Mouse (Mus musculus): ENCODE measurements around the gene Qrfpr.

The Qrfpr gene

GRCm38 (mm10) chr3:36221743-36222682 lies at the start of gene Qrfpr:
Gene Qrfpr (minus strand): TSS chr3:36222313.
- peak; percentile 56 for DNase-seq (ENCODE audit: low spot score in 2 of 2)

GRCm38 (mm10) chr3:36263873-36264272 lies 41.8 kb upstream of the Qrfpr start:
- peak; percentile 24 to 28 for DNase-seq (ENCODE audit: low spot score in 2 of 2)

DNA sequence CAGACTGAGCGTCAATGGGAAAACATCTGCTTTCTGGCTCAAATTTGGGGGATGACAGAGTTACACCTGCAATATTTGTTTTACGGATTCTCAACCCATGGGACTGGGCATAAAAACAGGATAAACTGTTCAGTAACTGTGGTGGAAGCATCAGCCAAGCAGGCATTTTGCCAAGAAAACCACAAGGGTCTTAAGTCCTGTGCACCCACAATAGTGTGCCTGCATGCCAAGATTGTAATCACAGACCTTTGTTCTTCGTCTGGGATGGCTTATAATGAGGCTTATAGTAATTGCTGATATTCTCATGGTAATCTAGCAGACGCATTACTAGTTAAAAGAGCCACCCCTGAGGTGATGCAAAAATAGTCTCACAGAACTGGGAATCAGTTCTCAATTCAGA lies 41.2 kb upstream of the Qrfpr start:
- no peak for DNase-seq (ENCODE audit: low spot score in 2 of 2)

GRCm38 (mm10) chr3:36250585-36250984 lies 28.5 kb upstream of the Qrfpr start:
- DNase-seq (ENCODE audit: low spot score in 2 of 2): no peak

DNA sequence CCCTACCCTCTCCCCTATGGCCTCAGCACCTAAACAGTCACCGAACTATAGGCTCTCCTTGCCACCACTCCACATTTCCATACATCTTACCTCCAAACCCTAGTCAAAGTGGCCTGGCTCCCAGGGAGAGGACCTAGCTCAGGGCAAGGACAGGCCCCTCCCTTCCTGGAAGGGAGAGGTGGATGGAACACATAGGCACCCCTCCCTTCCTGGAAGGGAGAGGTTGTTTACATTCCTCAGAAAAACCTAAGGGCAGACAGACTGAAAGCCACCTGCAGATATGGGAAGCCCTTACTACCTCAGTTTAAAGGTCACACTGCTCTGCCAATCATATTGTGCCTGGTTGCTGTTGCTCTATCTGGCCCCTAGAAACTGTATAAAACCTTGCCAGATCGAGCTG lies 26.3 kb upstream of the Qrfpr start:
- DNase-seq (ENCODE audit: low spot score in 2 of 2): no peak

DNA sequence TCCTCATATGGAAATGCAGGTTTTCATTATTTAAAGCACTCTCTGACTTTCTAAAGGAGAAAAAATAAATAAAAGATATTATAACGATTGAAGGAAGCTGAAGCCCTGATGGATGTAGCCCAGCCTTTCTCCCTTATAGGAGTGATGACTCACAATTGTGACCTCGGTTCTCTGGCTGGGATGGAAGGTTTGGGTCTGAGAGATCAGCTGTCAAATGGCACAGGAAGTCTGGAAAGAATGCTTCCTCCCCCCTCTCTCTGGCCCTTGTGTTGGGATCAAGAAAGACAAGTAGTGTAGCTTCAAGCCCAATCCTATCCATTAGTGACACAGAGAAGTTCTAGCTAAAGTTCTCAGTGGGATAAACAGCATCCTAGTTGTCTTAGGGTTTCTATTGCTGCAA lies 7.8 kb upstream of the Qrfpr start:
- DNase-seq (ENCODE audit: low spot score in 2 of 2): no peak

- no peak for DNase-seq (ENCODE audit: low spot score in 2 of 2)
Observed at GRCm38 (mm10) chr3:36227246-36227645, 5.1 kb upstream of the Qrfpr start.

DNA sequence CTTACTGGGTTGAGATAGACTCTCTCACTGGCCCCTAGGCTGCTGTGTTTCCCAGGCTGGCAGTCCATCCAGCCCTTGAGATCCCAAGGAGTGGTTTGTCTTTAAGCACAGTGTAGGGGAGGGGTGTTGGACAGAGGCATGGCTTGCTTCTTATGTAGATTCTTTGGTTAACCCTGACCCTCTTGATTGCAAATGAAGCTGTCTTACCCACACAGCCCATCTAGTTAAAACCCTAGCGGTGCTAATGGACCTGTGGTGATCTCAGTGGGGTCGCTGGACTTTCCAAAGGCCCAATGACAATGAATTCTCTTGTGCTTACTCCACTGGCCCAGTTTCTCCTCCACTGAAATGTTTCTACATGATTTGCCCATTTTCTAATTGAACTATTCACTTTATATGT lies 1.2 kb upstream of the Qrfpr start:
- no peak for DNase-seq (ENCODE audit: low spot score in 2 of 2)

DNA sequence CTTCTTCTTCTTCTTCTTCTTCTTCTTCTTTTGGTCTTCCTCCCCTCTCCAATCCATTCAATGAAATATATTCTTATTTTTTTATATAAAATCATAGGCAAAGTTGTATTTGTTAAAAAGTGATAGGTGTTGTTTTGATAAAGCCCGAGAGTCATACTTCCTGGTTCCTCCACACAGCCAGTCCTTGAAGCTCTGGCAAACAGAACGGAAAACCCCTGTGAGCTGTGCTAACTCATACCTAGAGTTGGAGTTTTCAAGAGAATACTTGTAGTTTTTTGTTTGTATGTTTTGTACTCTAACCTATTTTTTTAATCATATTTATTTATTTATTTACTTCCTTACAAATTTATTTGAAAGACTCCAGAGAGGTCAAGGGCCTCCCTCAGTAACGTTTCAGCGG lies 9.4 kb downstream of the Qrfpr start:
- no peak for DNase-seq (ENCODE audit: low spot score in 2 of 2)

GRCm38 (mm10) chr3:36210939-36211338 lies 11.2 kb downstream of the Qrfpr start:
- no peak for DNase-seq (ENCODE audit: low spot score in 2 of 2)

DNA sequence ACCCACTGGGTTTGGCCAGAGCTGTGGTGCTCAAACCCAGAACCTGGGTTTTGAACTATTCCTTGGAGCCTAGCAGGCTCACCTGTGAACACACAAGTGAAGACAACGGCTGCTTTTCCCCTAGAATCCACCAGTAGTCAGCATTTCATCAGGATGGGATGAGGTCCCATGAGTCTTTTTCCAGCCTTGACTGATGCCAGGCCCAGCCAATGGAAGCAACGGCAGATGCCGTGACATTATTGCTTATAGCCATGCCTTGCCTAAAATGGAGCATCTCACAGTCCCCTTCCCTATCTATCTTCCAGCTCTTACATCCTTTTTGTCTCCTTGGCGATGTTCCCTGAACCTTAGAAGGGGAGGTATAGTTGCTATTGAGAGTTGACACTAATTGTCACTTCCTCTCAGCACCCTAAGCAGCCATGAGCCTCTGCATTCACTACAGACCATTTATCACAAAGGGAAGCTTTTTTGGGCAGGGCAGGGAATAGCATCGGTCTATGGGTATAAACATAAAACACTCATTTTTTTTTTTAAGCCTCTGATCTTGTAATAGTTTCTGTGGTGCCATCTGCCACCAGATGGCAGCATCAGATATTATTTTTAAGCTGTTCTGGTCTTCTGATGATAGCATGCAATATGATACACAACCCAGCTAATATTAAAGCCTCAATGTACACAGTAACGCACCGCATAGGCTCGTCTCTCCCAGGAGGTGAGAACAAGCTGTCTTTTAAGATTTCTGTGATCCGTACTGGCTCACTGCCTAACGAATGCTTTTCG lies 12.1 kb downstream of the Qrfpr start:
- DNase-seq (ENCODE audit: low spot score in 2 of 2): peak; percentile 67 to 74

DNA sequence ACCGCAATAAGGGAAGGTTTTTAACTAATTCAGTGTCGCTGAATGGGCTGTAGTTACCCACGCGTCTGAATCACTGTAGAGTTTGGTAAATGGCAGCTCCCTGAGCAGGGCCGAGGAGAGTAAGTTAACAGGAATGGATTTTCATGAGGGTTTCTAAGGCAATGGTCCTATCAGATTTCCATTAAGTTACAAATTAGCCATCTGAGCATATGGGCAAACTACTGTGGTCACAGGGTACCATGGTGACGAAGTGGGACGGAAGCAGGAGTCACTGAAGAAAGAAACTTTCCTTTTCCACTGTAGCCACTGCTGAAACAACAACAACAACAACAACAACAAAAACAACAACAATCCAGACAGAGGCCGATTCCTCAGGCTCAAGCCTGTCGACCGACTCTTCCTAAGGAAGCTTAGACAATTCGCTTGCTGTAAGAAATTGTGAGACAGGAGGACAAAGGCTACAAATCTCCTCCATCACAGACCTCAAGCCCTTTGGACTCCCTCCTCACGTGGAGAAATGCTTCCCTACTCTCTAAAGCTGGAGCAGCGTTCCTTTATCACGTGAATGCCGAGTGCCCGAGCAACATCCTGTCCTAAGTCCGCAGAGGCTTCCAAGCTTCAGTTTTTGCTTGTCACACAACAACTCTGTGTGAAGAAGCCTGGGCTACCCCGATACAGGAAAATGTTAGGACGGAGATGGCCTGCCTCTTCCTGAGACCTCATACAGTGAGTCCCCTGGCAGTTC lies 14.4 kb downstream of the Qrfpr start:
- no peak for DNase-seq (ENCODE audit: low spot score in 2 of 2)

DNA sequence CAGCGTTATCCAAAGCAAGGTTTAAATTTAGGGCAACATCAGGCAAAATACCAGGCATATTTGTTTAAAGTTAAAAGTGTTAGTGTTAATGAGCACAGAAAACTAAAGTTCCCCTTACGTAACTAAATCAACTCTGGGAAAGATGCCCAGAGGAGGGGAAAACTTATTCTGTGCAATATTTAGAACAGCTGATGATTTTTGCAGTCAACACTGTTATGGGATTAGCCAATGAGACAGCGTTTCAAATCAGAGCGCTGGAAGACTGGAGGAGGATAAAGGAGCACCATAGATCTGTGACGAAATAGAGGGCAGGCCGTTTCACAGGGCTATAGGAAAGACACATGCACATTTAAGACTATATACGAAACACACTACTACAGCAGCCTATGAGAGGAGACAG lies 19.2 kb downstream of the Qrfpr start:
- DNase-seq (ENCODE audit: low spot score in 2 of 2): peak; percentile 39 to 66

GRCm38 (mm10) chr3:36201098-36201497 lies 21.0 kb downstream of the Qrfpr start:
- DNase-seq (ENCODE audit: low spot score in 2 of 2): no peak

DNA sequence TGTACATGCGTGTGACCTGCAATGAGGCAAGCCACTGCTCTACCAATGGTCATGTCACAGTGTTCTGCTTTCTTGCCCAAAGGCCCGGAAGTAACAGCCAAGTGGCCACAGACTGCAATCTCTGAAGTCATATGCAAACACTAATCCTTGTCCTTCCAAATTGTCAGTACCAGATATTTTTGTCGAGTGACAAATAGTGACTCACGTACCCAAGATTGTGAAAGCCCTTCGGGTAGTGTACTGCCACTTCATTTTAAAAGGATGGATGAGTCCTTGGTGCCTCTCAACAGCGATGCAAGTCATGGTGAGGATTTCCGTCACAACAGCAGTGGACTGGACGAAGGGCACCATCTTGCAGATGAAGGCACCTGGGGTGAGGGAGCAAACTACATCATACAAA lies 32.9 kb downstream of the Qrfpr start:
- no peak for DNase-seq (ENCODE audit: low spot score in 2 of 2)

- no peak for DNase-seq (ENCODE audit: low spot score in 2 of 2)
Observed at GRCm38 (mm10) chr3:36186510-36186909, 35.6 kb downstream of the Qrfpr start.

DNA sequence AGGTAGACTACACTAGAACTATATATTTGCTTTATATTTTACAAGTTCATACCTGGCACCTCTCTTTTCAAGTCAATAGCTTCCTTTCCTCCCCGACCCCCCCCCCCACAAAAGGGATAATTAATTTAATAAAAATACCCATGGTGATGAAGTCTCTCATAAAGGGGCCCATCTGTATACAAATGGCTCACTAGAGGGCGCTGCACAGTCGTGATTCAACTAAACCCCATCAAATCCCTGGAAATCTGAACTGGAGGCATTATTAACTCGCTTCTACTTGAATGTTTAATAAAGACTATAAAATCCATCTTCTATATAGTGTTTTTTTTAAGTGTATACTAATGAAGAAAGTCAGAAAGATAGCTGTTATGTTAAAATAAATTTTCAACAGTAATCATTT lies 40.6 kb downstream of the Qrfpr start:
- DNase-seq (ENCODE audit: low spot score in 2 of 2): peak; percentile 56 to 79

- DNase-seq (ENCODE audit: low spot score in 2 of 2): no peak
Observed at GRCm38 (mm10) chr3:36173761-36174160, 48.4 kb downstream of the Qrfpr start.

- peak in 1 of 2 experiments; percentile 11 for DNase-seq (ENCODE audit: low spot score in 2 of 2)
Observed at GRCm38 (mm10) chr3:36171348-36171747, 50.8 kb downstream of the Qrfpr start.

DNA sequence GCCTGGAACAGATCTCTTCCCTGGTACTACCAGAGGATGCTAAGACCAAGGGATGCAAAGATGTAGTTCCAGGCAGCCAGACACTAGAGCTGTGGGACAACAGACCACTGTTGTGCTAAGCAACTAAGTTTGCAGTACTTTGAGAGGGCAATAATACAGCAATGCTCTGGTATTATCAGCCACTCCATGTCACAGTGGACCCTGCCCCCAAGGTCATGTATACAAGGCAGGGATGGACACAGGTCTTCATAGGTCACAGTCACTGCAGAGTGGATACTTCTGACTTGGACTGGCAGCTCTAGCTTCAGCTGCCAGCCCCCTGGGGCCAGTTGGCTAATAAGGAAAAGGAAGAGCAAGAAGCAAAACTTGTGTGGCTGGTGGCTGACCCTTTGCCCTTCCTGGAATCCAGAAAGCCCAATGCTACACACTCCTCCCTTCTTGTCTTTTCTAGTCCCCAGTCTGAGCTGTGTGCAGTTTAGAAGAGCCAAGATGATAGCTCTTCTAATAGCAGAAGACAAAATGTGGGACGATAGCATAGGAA lies 51.4 kb downstream of the Qrfpr start:
- no peak for DNase-seq (ENCODE audit: low spot score in 2 of 2)

DNA sequence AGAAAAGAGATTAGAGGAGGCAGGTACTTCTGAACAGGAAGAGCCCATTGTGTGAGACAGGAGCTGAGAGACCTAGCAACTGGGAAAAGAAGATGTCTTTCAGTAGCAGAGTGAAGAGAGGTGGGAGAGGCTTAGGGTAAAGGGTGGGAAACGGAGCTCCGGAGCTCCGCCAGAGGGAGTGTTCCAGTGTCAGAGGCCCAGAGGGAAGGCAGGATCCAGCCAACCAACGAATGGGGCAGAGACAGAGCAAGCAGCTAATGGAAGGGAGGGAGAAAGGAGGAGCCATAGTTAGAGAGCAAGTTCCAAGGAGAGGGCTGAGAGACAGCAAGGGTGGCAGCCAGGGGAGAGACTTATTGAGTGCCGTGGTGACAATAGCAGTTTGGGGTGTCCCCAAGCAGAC lies 66.8 kb downstream of the Qrfpr start:
- no peak for DNase-seq (ENCODE audit: low spot score in 2 of 2)
